Mouse (Mus musculus): ENCODE measurements around the gene Apold1. TPM values are rescaled to one million over a fixed set of nuclear protein-coding genes. Genes with fewer than 3 reads are reported as not detected.

Gene Apold1
- polyA plus RNA-seq, 1 experiment from 2014 or later = 2.2 TPM

GRCm38 (mm10) chr6:134949241-134949640, 32.3 kb upstream of the Apold1 start:
- no peak overlapping the region for H3K4me3 ChIP-seq (replicated peaks)
- H3K27ac ChIP-seq = no peak overlapping the region; the same call in 1 of the 2 replicates
- DNase-seq (no peak), ATAC-seq (ENCODE audit: low read depth) (no peak)
- H3K9me3 ChIP-seq (replicated peaks) = no peaks in the 10 kb centered on the region
- no peak overlapping the region for H3K4me2 ChIP-seq
- peaks cover 69% of the 10 kb centered on the region for H3K36me3 ChIP-seq
- no peaks in the 10 kb centered on the region for H3K27me3 ChIP-seq
- WGBS (ENCODE audit: insufficient replicate concordance) = 93% methylated on average over 3 of the region's 3 CpGs
- H3K4me1 ChIP-seq (replicated peaks) = peaks cover 47% of the 10 kb centered on the region
- H3K9ac ChIP-seq = no peak overlapping the region

GRCm38 (mm10) chr6:134951364-134951763, 30.2 kb upstream of the Apold1 start:
- Histone ChIP-seq H3K9me3 (replicated peaks) (no peaks in the 10 kb centered on the region), H3K4me2 (no peak overlapping the region), H3K9ac (no peak overlapping the region), H3K27ac (peak overlapping the region; percentile 68), H3K36me3 (peaks cover 64% of the 10 kb centered on the region), H3K4me1 (replicated peaks) (peaks cover 42% of the 10 kb centered on the region), H3K27me3 (no peaks in the 10 kb centered on the region), H3K4me3 (replicated peaks) (no peak overlapping the region)
- 18% methylated on average over 5 of the region's 5 CpGs for WGBS (ENCODE audit: insufficient replicate concordance)
- ATAC-seq (ENCODE audit: low read depth) = peak; percentile 76
- DNase-seq = peak; percentile 17

GRCm38 (mm10) chr6:134953976-134954375, 27.5 kb upstream of the Apold1 start:
- no peak overlapping the region for H3K9ac ChIP-seq
- DNase-seq (no peak), ATAC-seq (ENCODE audit: low read depth) (no peak)
- H3K36me3 ChIP-seq = peaks cover 66% of the 10 kb centered on the region
- WGBS (ENCODE audit: insufficient replicate concordance) = 88% methylated on average over 11 of the region's 11 CpGs
- no peaks in the 10 kb centered on the region for H3K9me3 ChIP-seq (replicated peaks)
- no peak overlapping the region for H3K4me3 ChIP-seq (replicated peaks)
- peaks cover 20% of the 10 kb centered on the region for H3K4me1 ChIP-seq (replicated peaks)
- H3K4me2 ChIP-seq = no peak overlapping the region
- H3K27me3 ChIP-seq = no peaks in the 10 kb centered on the region
- H3K27ac ChIP-seq = no peak overlapping the region

- WGBS (ENCODE audit: insufficient replicate concordance) = 66% methylated on average over 4 of the region's 4 CpGs
- H3K27ac ChIP-seq = no peak overlapping the region
- H3K9ac ChIP-seq = no peak overlapping the region
- ATAC-seq (ENCODE audit: low read depth) (peak; percentile 30; the same call in 1 of the 2 replicates), DNase-seq (no peak)
- H3K4me3 ChIP-seq (replicated peaks) = no peak overlapping the region
- peaks cover 49% of the 10 kb centered on the region for H3K36me3 ChIP-seq
- H3K9me3 ChIP-seq (replicated peaks) = no peaks in the 10 kb centered on the region
- no peaks in the 10 kb centered on the region for H3K27me3 ChIP-seq
- no peak overlapping the region for H3K4me2 ChIP-seq
- peaks cover 7% of the 10 kb centered on the region for H3K4me1 ChIP-seq (replicated peaks)
Measured at GRCm38 (mm10) chr6:134956388-134956787, 25.1 kb upstream of the Apold1 start.

GRCm38 (mm10) chr6:134961286-134961685, 20.2 kb upstream of the Apold1 start:
- DNase-seq (no peak), ATAC-seq (ENCODE audit: low read depth) (no peak)
- no peaks in the 10 kb centered on the region for H3K27me3 ChIP-seq
- H3K4me2 ChIP-seq = no peak overlapping the region
- no peak overlapping the region for H3K27ac ChIP-seq
- H3K9me3 ChIP-seq (replicated peaks) = no peaks in the 10 kb centered on the region
- H3K4me3 ChIP-seq (replicated peaks) = no peak overlapping the region
- 64% methylated on average over 5 of the region's 5 CpGs for WGBS (ENCODE audit: insufficient replicate concordance)
- H3K4me1 ChIP-seq (replicated peaks) = peaks cover 5% of the 10 kb centered on the region; the same call in 1 of the 2 replicates
- H3K9ac ChIP-seq = no peak overlapping the region
- H3K36me3 ChIP-seq = peaks cover 12% of the 10 kb centered on the region

GRCm38 (mm10) chr6:134961858-134962517, 19.5 kb upstream of the Apold1 start:
- no peak overlapping the region for H3K4me2 ChIP-seq
- H3K4me1 ChIP-seq (replicated peaks) = peaks cover 5% of the 10 kb centered on the region; the same call in 1 of the 2 replicates
- H3K36me3 ChIP-seq = peaks cover 9% of the 10 kb centered on the region; the same call in 1 of the 2 replicates
- H3K9ac ChIP-seq = no peak overlapping the region
- no peaks in the 10 kb centered on the region for H3K9me3 ChIP-seq (replicated peaks)
- 63% methylated on average over 9 of the region's 9 CpGs for WGBS (ENCODE audit: insufficient replicate concordance)
- H3K27me3 ChIP-seq = no peaks in the 10 kb centered on the region
- no peak for ATAC-seq (ENCODE audit: low read depth)
- no peak overlapping the region for H3K4me3 ChIP-seq (replicated peaks)
- no peak overlapping the region for H3K27ac ChIP-seq
- no peak for DNase-seq

GRCm38 (mm10) chr6:134962518-134962893, 19.0 kb upstream of the Apold1 start:
- Histone ChIP-seq H3K27me3 (no peaks in the 10 kb centered on the region), H3K27ac (no peak overlapping the region), H3K4me2 (no peak overlapping the region), H3K9ac (no peak overlapping the region), H3K9me3 (replicated peaks) (no peaks in the 10 kb centered on the region), H3K4me3 (replicated peaks) (no peak overlapping the region), H3K36me3 (peaks cover 5% of the 10 kb centered on the region; the same call in 1 of the 2 replicates), H3K4me1 (replicated peaks) (peaks cover 5% of the 10 kb centered on the region; the same call in 1 of the 2 replicates)
- WGBS (ENCODE audit: insufficient replicate concordance) = 69% methylated on average over 5 of the region's 5 CpGs
- no peak for DNase-seq
- no peak for ATAC-seq (ENCODE audit: low read depth)

- Histone ChIP-seq H3K9ac (no peak overlapping the region), H3K27ac (no peak overlapping the region), H3K9me3 (replicated peaks) (no peaks in the 10 kb centered on the region), H3K36me3 (no peaks in the 10 kb centered on the region), H3K4me1 (replicated peaks) (peaks cover 5% of the 10 kb centered on the region; the same call in 1 of the 2 replicates), H3K27me3 (no peaks in the 10 kb centered on the region), H3K4me2 (no peak overlapping the region), H3K4me3 (replicated peaks) (no peak overlapping the region)
- DNase-seq (no peak), ATAC-seq (ENCODE audit: low read depth) (no peak)
- WGBS (ENCODE audit: insufficient replicate concordance) = 67% methylated on average over 2 of the region's 2 CpGs
Measured at GRCm38 (mm10) chr6:134963910-134964309, 17.6 kb upstream of the Apold1 start.

GRCm38 (mm10) chr6:134966681-134967080, 14.8 kb upstream of the Apold1 start:
- no peak overlapping the region for H3K9ac ChIP-seq
- no peak overlapping the region for H3K4me3 ChIP-seq (replicated peaks)
- no peak overlapping the region for H3K4me2 ChIP-seq
- no peaks in the 10 kb centered on the region for H3K27me3 ChIP-seq
- H3K4me1 ChIP-seq (replicated peaks) = peaks cover 9% of the 10 kb centered on the region
- ATAC-seq (ENCODE audit: low read depth) (no peak), DNase-seq (no peak)
- WGBS (ENCODE audit: insufficient replicate concordance) = 74% methylated on average over 5 of the region's 5 CpGs
- H3K9me3 ChIP-seq (replicated peaks) = no peaks in the 10 kb centered on the region; the same call in 1 of the 2 replicates
- no peaks in the 10 kb centered on the region for H3K36me3 ChIP-seq
- no peak overlapping the region for H3K27ac ChIP-seq

- Histone ChIP-seq H3K9ac (no peak overlapping the region), H3K27ac (no peak overlapping the region), H3K27me3 (no peaks in the 10 kb centered on the region), H3K4me1 (replicated peaks) (peaks cover 17% of the 10 kb centered on the region), H3K4me3 (replicated peaks) (no peak overlapping the region), H3K36me3 (no peaks in the 10 kb centered on the region), H3K4me2 (no peak overlapping the region), H3K9me3 (replicated peaks) (no peaks in the 10 kb centered on the region; the same call in 1 of the 2 replicates)
- DNase-seq = no peak
- WGBS (ENCODE audit: insufficient replicate concordance) = 84% methylated on average over 1 of the region's 1 CpGs
- no peak for ATAC-seq (ENCODE audit: low read depth)
Measured at GRCm38 (mm10) chr6:134968326-134968725, 13.2 kb upstream of the Apold1 start.

- DNase-seq = no peak
- WGBS (ENCODE audit: insufficient replicate concordance) = 76% methylated on average over 2 of the region's 2 CpGs
- H3K27ac ChIP-seq = no peak overlapping the region
Measured at GRCm38 (mm10) chr6:134969498-134969897, 12.0 kb upstream of the Apold1 start.

GRCm38 (mm10) chr6:134972096-134972495, 9.4 kb upstream of the Apold1 start:
- H3K36me3 ChIP-seq = no peaks in the 10 kb centered on the region
- no peaks in the 10 kb centered on the region for H3K27me3 ChIP-seq
- no peak overlapping the region for H3K4me3 ChIP-seq (replicated peaks)
- H3K27ac ChIP-seq = no peak overlapping the region
- DNase-seq = peak; percentile 17
- H3K9me3 ChIP-seq (replicated peaks) = no peaks in the 10 kb centered on the region; the same call in 1 of the 2 replicates
- peak; percentile 78 for ATAC-seq (ENCODE audit: low read depth)
- H3K9ac ChIP-seq = no peak overlapping the region
- 21% methylated on average over 4 of the region's 4 CpGs for WGBS (ENCODE audit: insufficient replicate concordance)
- H3K4me2 ChIP-seq = no peak overlapping the region
- H3K4me1 ChIP-seq (replicated peaks) = peaks cover 23% of the 10 kb centered on the region

More at GRCm38 (mm10) chr6:134969498-134969897, 12.0 kb upstream of the Apold1 start:
- no peak for ATAC-seq (ENCODE audit: low read depth)
- Histone ChIP-seq H3K4me1 (replicated peaks) (peaks cover 23% of the 10 kb centered on the region), H3K9me3 (replicated peaks) (no peaks in the 10 kb centered on the region; the same call in 1 of the 2 replicates), H3K27me3 (no peaks in the 10 kb centered on the region), H3K36me3 (no peaks in the 10 kb centered on the region), H3K4me3 (replicated peaks) (no peak overlapping the region), H3K4me2 (no peak overlapping the region), H3K9ac (no peak overlapping the region)
